Mouse (Mus musculus) intestine, embryonic 14.5 days (tissue): ENCODE data around the gene Ttc30a2. TPM values are rescaled to one million over a fixed set of nuclear protein-coding genes. Genes with fewer than 3 reads are reported as not detected.
A peak's percentile ranks its signal among the peaks of the same experiment; 100 is the strongest.
"Not testable (repeated sequence)": the region's sequence is repeated elsewhere in the genome, so short reads cannot be mapped to it uniquely, and the experiment has no call there.

Experiments
- ATAC-seq: fragments of 200-750 bp; cut with Nextera tagmentation; replicated peaks from 2 replicates; pipeline ENCODE4 v1.8.0; 2017; ENCODE audit warnings: low read depth, moderate number of reproducible peaks, moderate TSS enrichment, moderate library complexity; ENCODE audit not compliant: low FRiP score, low TSS enrichment
- DNase-seq: peaks from one replicate; pipeline ENCODE4 v3.0.0-alpha.2; 2018; ENCODE audit warnings: low spot score
- H3K27ac ChIP-seq: fragments of 300-500 bp; sonication (generic); 2 replicates; pipeline ENCODE4 v1.5.1; 2014; ENCODE audit warnings: low read depth, mild to moderate bottlenecking, control low read depth
- H3K27me3 ChIP-seq: fragments of 300-500 bp; sonication (generic); replicated peaks from 2 replicates; pipeline ENCODE4 v1.6.1; 2014; ENCODE audit warnings: low read length, control low read depth; ENCODE audit not compliant: control insufficient read depth, insufficient read depth
- H3K36me3 ChIP-seq: fragments of 300-500 bp; sonication (generic); 2 replicates; pipeline ENCODE4 v1.6.1; 2014; ENCODE audit warnings: low read length, control low read depth; ENCODE audit not compliant: control insufficient read depth, insufficient read depth
- H3K4me1 ChIP-seq: fragments of 300-500 bp; sonication (generic); replicated peaks from 2 replicates; pipeline ENCODE4 v1.6.1; 2014; ENCODE audit warnings: low read length, control low read depth, mixed read lengths; ENCODE audit not compliant: control insufficient read depth, insufficient read depth
- H3K4me2 ChIP-seq: fragments of 300-500 bp; sonication (generic); 2 replicates; pipeline ENCODE4 v1.6.1; 2014; ENCODE audit warnings: low read length
- H3K4me3 ChIP-seq: fragments of 300-500 bp; sonication (generic); 2 replicates; pipeline ENCODE4 v1.5.1; 2014; ENCODE audit warnings: low read depth, low read length, control low read depth, mixed read lengths
- H3K9ac ChIP-seq: fragments of 300-500 bp; sonication (generic); 2 replicates; pipeline ENCODE4 v1.6.1; 2014; ENCODE audit warnings: mild to moderate bottlenecking, low read length
- H3K9me3 ChIP-seq: fragments of 300-500 bp; sonication (generic); 2 replicates; pipeline ENCODE4 v1.6.1; 2016; ENCODE audit warnings: low read length, control low read depth; ENCODE audit not compliant: control insufficient read depth
- WGBS: fragments of 180-500 bp; shearing (Covaris S2); extraction: QIAGEN DNeasy Blood & Tissue Kit; methylation state at CpG from one replicate; pipeline ENCODE4 v1.1.7; 2014; 5-methylcytosine and 5-hydroxymethylcytosine counted together
- polyA plus RNA-seq: library from polyadenylated mRNA; unstranded; fragments of >200 nt; fragmentation: Nextera tagmentation; extraction: Ambion mirVana; gene quantifications from 2 replicates; pipeline ENCODE4 v1.2.1, GENCODE M21; 2014

The Ttc30a2 gene
- 0.44 and 0.51 TPM in 2 replicates for polyA plus RNA-seq

- H3K4me1 ChIP-seq, H3K36me3 ChIP-seq, H3K27me3 ChIP-seq, H3K27ac ChIP-seq, ATAC-seq, DNase-seq, H3K9ac ChIP-seq, H3K9me3 ChIP-seq, H3K4me3 ChIP-seq: not testable (repeated sequence)
- H3K4me2 ChIP-seq: 0 out of 2 replicates have a peak within 1 kb of the TSS, but pooled peaks have one; percentile 7
- 28% methylated on average over 18 of the region's 24 CpGs for WGBS
Observed at GRCm38 (mm10) chr2:75977752-75978368, at the start of gene Ttc30a2. TSS of gene Ttc30a2 (minus strand) at chr2:75978170.

- H3K36me3 ChIP-seq: no peaks in the 10 kb centered on the region
- DNase-seq: no peak
- no peak overlapping the region for H3K4me2 ChIP-seq
- H3K4me3 ChIP-seq: no peak overlapping the region
- no peak for ATAC-seq
- no peak overlapping the region for H3K27ac ChIP-seq
- H3K9ac ChIP-seq: no peak overlapping the region
- H3K9me3 ChIP-seq: no peaks in the 10 kb centered on the region
- 31% methylated on average over 7 of the region's 7 CpGs for WGBS
- no peaks in the 10 kb centered on the region for H3K4me1 ChIP-seq
- H3K27me3 ChIP-seq: no peaks in the 10 kb centered on the region
Observed at GRCm38 (mm10) chr2:76016890-76017289, 38.9 kb upstream of the Ttc30a2 start.

- Histone ChIP-seq H3K4me2 (no peak overlapping the region), H3K4me1 (no peaks in the 10 kb centered on the region), H3K27me3 (no peaks in the 10 kb centered on the region), H3K4me3 (no peak overlapping the region), H3K9ac (no peak overlapping the region), H3K36me3 (no peaks in the 10 kb centered on the region), H3K27ac (no peak overlapping the region), H3K9me3 (no peaks in the 10 kb centered on the region)
- DNase-seq (no peak), ATAC-seq (no peak)
- 87% methylated on average over 8 of the region's 8 CpGs for WGBS
Observed at GRCm38 (mm10) chr2:76016136-76016535, 38.2 kb upstream of the Ttc30a2 start.

- WGBS: 94% methylated on average over 7 of the region's 7 CpGs
- Histone ChIP-seq H3K9me3 (no peaks in the 10 kb centered on the region), H3K9ac (no peak overlapping the region), H3K4me3 (no peak overlapping the region), H3K4me1 (no peaks in the 10 kb centered on the region), H3K27ac (no peak overlapping the region), H3K4me2 (no peak overlapping the region), H3K27me3 (no peaks in the 10 kb centered on the region), H3K36me3 (no peaks in the 10 kb centered on the region)
- ATAC-seq (no peak), DNase-seq (no peak)
Observed at GRCm38 (mm10) chr2:76015460-76015859, 37.5 kb upstream of the Ttc30a2 start.

- no peak for DNase-seq
- Histone ChIP-seq H3K9me3 (no peaks in the 10 kb centered on the region), H3K9ac (no peak overlapping the region), H3K27me3 (no peaks in the 10 kb centered on the region), H3K4me1 (no peaks in the 10 kb centered on the region), H3K36me3 (no peaks in the 10 kb centered on the region), H3K27ac (no peak overlapping the region), H3K4me3 (no peak overlapping the region), H3K4me2 (no peak overlapping the region)
- WGBS: 92% methylated on average over 3 of the region's 3 CpGs
- no peak for ATAC-seq
Observed at GRCm38 (mm10) chr2:76014659-76015058, 36.7 kb upstream of the Ttc30a2 start.

GRCm38 (mm10) chr2:76006194-76006593, 28.2 kb upstream of the Ttc30a2 start:
- ATAC-seq (no peak), DNase-seq (no peak)
- H3K27ac ChIP-seq: no peak overlapping the region
- no peaks in the 10 kb centered on the region for H3K9me3 ChIP-seq
- H3K4me3 ChIP-seq: no peak overlapping the region
- 25% methylated on average over 4 of the region's 4 CpGs for WGBS
- no peaks in the 10 kb centered on the region for H3K36me3 ChIP-seq
- no peaks in the 10 kb centered on the region for H3K27me3 ChIP-seq
- H3K4me2 ChIP-seq: no peak overlapping the region
- no peak overlapping the region for H3K9ac ChIP-seq
- no peaks in the 10 kb centered on the region for H3K4me1 ChIP-seq

- 50% methylated on average over 9 of the region's 9 CpGs for WGBS
- H3K4me2 ChIP-seq: no peak overlapping the region
- peaks cover 6% of the 10 kb centered on the region; the same call in 1 of the 2 replicates for H3K4me1 ChIP-seq
- H3K36me3 ChIP-seq: no peaks in the 10 kb centered on the region
- DNase-seq (no peak), ATAC-seq (no peak)
- no peak overlapping the region for H3K27ac ChIP-seq
- no peaks in the 10 kb centered on the region for H3K27me3 ChIP-seq
- H3K4me3 ChIP-seq: no peak overlapping the region
- no peaks in the 10 kb centered on the region for H3K9me3 ChIP-seq
- no peak overlapping the region for H3K9ac ChIP-seq
Observed at GRCm38 (mm10) chr2:76002899-76003298, 24.9 kb upstream of the Ttc30a2 start.

GRCm38 (mm10) chr2:76001392-76001791, 23.4 kb upstream of the Ttc30a2 start:
- 45% methylated on average over 8 of the region's 8 CpGs for WGBS
- ATAC-seq: no peak

GRCm38 (mm10) chr2:75999636-76000035, 21.7 kb upstream of the Ttc30a2 start:
- 34% methylated on average over 12 of the region's 12 CpGs for WGBS
- no peak overlapping the region; the same call in 1 of the 2 replicates for H3K27ac ChIP-seq
- H3K9me3 ChIP-seq: no peaks in the 10 kb centered on the region
- H3K4me3 ChIP-seq: no peak overlapping the region
- peaks cover 6% of the 10 kb centered on the region; the same call in 1 of the 2 replicates for H3K4me1 ChIP-seq
- no peak overlapping the region for H3K4me2 ChIP-seq
- H3K36me3 ChIP-seq: no peaks in the 10 kb centered on the region
- ATAC-seq (no peak), DNase-seq (no peak)
- H3K27me3 ChIP-seq: no peaks in the 10 kb centered on the region
- H3K9ac ChIP-seq: no peak overlapping the region

More at GRCm38 (mm10) chr2:76001392-76001791, 23.4 kb upstream of the Ttc30a2 start:
- no peaks in the 10 kb centered on the region for H3K27me3 ChIP-seq
- peaks cover 6% of the 10 kb centered on the region; the same call in 1 of the 2 replicates for H3K4me1 ChIP-seq
- no peak overlapping the region for H3K9ac ChIP-seq
- no peak overlapping the region for H3K4me3 ChIP-seq
- H3K9me3 ChIP-seq: no peaks in the 10 kb centered on the region
- H3K36me3 ChIP-seq: no peaks in the 10 kb centered on the region
- DNase-seq: peak; percentile 64
- no peak overlapping the region for H3K4me2 ChIP-seq
- no peak overlapping the region for H3K27ac ChIP-seq
